Mouse (Mus musculus) forebrain, embryonic 14.5 days (tissue): Measurements from ENCODE around the gene Olfr177. TPM values are rescaled to one million over a fixed set of nuclear protein-coding genes. Genes with fewer than 3 reads are reported as not detected.

Experiments used
- ATAC-seq: fragments of 200-750 bp; cut with Nextera tagmentation; 2 replicates; pipeline ENCODE4 v1.8.0; 2017; ENCODE audit warnings: mild to moderate bottlenecking, moderate library complexity
- DNase-seq: peaks from one replicate; pipeline ENCODE4 v3.0.0-alpha.2; 2015; ENCODE audit warnings: low spot score
- H3K27ac ChIP-seq: fragments of 300-500 bp; sonication (generic); 2 replicates; pipeline ENCODE4 v1.5.1; 2014; ENCODE audit warnings: low read depth, mild to moderate bottlenecking, control low read depth, low read length, moderate library complexity
- H3K27me3 ChIP-seq: fragments of 300-500 bp; sonication (generic); replicated peaks from 2 replicates; pipeline ENCODE4 v1.6.1; 2014; ENCODE audit warnings: low read length, control low read depth, mixed read lengths; ENCODE audit not compliant: control insufficient read depth, insufficient read depth
- H3K36me3 ChIP-seq: fragments of 300-500 bp; sonication (generic); 2 replicates; pipeline ENCODE4 v1.6.1; 2014; ENCODE audit warnings: low read length, control low read depth; ENCODE audit not compliant: control insufficient read depth, insufficient read depth
- H3K4me1 ChIP-seq: fragments of 300-500 bp; sonication (generic); 2 replicates; pipeline ENCODE4 v1.6.1; 2014; ENCODE audit warnings: antibody characterized with exemption, low read length, control low read depth; ENCODE audit not compliant: control insufficient read depth, insufficient read depth
- H3K4me2 ChIP-seq: fragments of 300-500 bp; sonication (generic); 2 replicates; pipeline ENCODE4 v1.6.1; 2014; ENCODE audit warnings: mild to moderate bottlenecking, control low read depth, low read length
- H3K4me3 ChIP-seq: fragments of 300-500 bp; sonication (generic); 2 replicates; pipeline ENCODE4 v1.5.1; 2014; ENCODE audit warnings: low read depth, low read length, control low read depth
- H3K9ac ChIP-seq: fragments of 300-500 bp; sonication (generic); 2 replicates; pipeline ENCODE4 v1.6.1; 2014; ENCODE audit warnings: mild to moderate bottlenecking, low read length, control low read depth, moderate library complexity
- H3K9me3 ChIP-seq: fragments of 300-500 bp; sonication (generic); replicated peaks from 2 replicates; pipeline ENCODE4 v1.6.1; 2016; ENCODE audit warnings: low read length, control low read depth, mixed read lengths; ENCODE audit not compliant: control insufficient read depth
- WGBS: fragments of 180-500 bp; shearing (Covaris S2); extraction: QIAGEN DNeasy Blood & Tissue Kit; methylation state at CpG from one replicate; pipeline ENCODE4 v1.1.7; 2014; 5-methylcytosine and 5-hydroxymethylcytosine counted together
- polyA plus RNA-seq: library from polyadenylated mRNA; unstranded; fragments of >200 nt; fragmentation: Nextera tagmentation; extraction: Ambion mirVana; gene quantifications from 2 replicates; pipeline ENCODE4 v1.2.1, GENCODE M21; 2014

Olfr177 gene
- polyA plus RNA-seq = not detected in 2 replicates

DNA sequence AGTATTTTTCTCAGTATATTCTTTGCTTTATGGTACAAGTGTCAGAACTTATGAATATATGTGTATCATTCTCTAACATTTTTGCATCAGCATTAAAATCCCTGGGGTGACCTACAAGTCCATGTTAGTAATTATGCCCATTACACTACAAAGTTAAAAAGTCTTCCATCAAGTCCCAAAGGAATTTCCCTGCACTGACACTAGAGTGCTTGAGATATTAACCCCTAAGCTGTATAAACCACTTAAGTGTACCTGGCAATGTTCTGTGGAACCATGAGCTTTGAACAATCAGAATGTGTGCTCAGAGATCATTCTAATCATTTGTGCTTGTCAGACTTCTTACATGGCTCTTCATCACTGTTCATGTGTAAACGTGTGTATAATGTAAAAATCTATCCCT is at the start of gene Olfr177:
Gene Olfr177 (minus strand): TSS at position 101 of the 400 bp plus-strand sequence.
- WGBS = 60% methylated on average over 1 of the region's 1 CpGs
- DNase-seq (no peak), ATAC-seq (no peak)
- Histone ChIP-seq H3K4me1 (no peaks in the 10 kb centered on the region), H3K9ac (no peak within 1 kb of the TSS), H3K27me3 (no peaks in the 10 kb centered on the region), H3K4me3 (no peak within 1 kb of the TSS), H3K27ac (no peak within 1 kb of the TSS), H3K9me3 (no peaks in the 10 kb centered on the region), H3K36me3 (no peaks in the 10 kb centered on the region), H3K4me2 (no peak within 1 kb of the TSS)

GRCm38 (mm10) chr16:58891963-58892362 is 17.4 kb upstream of the Olfr177 start, which contains the start of gene Olfr178:
TSS of gene Olfr178 (minus strand) at chr16:58892063.
- Histone ChIP-seq H3K27me3 (no peaks in the 10 kb centered on the region), H3K36me3 (no peaks in the 10 kb centered on the region), H3K4me1 (no peaks in the 10 kb centered on the region), H3K9ac (no peak within 1 kb of the TSS), H3K4me2 (no peak within 1 kb of the TSS), H3K4me3 (no peak within 1 kb of the TSS), H3K27ac (no peak within 1 kb of the TSS), H3K9me3 (no peaks in the 10 kb centered on the region)
- DNase-seq (no peak), ATAC-seq (no peak)
- 95% methylated on average over 3 of the region's 3 CpGs for WGBS

DNA sequence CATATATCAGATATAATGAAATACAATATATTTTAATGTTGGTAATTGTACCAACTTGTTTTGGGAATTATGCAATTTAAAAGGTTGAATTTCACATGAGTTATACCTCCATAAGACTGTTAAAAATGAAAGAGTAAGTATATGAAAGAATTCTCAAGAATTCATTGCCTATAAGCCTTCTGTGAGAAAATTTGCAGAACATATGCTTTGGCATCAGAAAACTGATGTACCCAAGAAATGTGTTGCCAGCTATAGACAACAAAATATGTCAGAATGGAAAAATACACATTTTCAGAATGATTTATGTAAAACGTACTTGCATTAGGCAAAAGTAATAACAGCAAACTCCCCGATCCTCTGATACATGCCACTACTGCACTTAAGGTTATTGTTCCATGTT is 9.8 kb upstream of the Olfr177 start:
- no peak for ATAC-seq
- no peaks in the 10 kb centered on the region for H3K4me1 ChIP-seq

DNA sequence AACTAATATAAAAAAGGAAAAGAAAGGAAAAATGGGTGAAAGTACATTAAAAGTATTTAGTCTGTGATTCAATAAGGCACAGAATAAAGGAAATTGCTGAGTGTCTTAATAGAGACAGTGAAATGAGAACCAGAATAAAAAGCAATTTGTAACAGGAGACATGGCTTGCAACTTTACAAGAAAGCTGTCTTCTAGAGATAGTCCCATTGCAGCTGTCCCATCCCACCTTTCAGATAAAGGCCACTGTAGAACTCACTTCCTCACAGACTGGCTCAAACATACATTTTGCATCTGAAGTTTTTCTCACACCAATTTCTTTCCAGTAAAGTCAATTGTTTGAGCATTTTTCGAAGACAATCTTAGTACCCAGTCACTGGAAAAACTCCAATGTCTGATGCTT is 13.1 kb downstream of the Olfr177 start:
- Histone ChIP-seq H3K4me2 (no peak overlapping the region), H3K9me3 (no peaks in the 10 kb centered on the region), H3K27ac (no peak overlapping the region), H3K27me3 (no peaks in the 10 kb centered on the region), H3K4me1 (no peaks in the 10 kb centered on the region), H3K4me3 (no peak overlapping the region), H3K36me3 (no peaks in the 10 kb centered on the region), H3K9ac (no peak overlapping the region)
- DNase-seq (no peak), ATAC-seq (no peak)
- WGBS = 81% methylated on average over 1 of the region's 1 CpGs

More for the DNA sequence above, 9.8 kb upstream of the Olfr177 start:
- Histone ChIP-seq H3K4me3 (no peak overlapping the region), H3K27ac (no peak overlapping the region), H3K9ac (no peak overlapping the region), H3K9me3 (no peaks in the 10 kb centered on the region), H3K27me3 (no peaks in the 10 kb centered on the region), H3K4me2 (no peak overlapping the region), H3K36me3 (no peaks in the 10 kb centered on the region)
- DNase-seq = no peak
- 94% methylated on average over 2 of the region's 2 CpGs for WGBS

- ATAC-seq (no peak), DNase-seq (no peak)
- H3K4me2 ChIP-seq = no peak overlapping the region
- no peak overlapping the region for H3K9ac ChIP-seq
- H3K4me3 ChIP-seq = no peak overlapping the region
- H3K9me3 ChIP-seq = no peaks in the 10 kb centered on the region
- H3K4me1 ChIP-seq = no peaks in the 10 kb centered on the region
- H3K36me3 ChIP-seq = no peaks in the 10 kb centered on the region
- H3K27ac ChIP-seq = no peak overlapping the region
- no peaks in the 10 kb centered on the region for H3K27me3 ChIP-seq
- 93% methylated on average over 2 of the region's 2 CpGs for WGBS
Measured at GRCm38 (mm10) chr16:58860032-58860737, 14.4 kb downstream of the Olfr177 start.

DNA sequence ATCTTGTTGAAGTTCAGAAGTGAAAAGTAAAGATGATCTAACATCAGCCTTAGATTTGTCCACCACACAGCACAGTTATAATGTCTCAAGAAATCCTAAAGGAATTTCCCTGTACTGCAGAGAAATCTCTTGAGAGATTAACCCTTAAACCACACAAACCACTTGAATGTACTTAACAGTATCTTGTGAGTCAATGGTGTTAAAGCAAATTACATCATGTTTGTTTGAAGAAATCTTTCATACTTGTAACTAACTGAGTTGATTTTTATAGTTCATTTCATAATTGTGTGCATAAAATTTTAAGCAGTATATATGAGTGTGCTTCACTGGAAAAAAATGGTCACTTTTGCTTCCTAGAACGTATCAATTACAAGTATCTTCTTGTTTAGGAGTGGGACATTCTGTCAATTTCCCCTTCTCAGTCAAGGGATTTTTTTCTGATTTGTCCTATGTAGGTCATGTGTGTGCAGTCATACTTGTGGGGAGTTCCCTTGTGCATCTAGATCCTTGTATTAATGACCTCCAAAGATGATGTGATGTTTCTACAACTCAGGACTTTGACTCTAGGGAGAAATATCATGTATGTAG is 47.7 kb downstream of the Olfr177 start, which contains the start of gene Olfr175-ps1:
Gene Olfr175-ps1 (minus strand): TSS at position 51 of the 588 bp plus-strand sequence.
- DNase-seq = no peak
- no peak within 1 kb of the TSS for H3K4me2 ChIP-seq
- no peak within 1 kb of the TSS for H3K27ac ChIP-seq
- H3K36me3 ChIP-seq = no peaks in the 10 kb centered on the region
- 89% methylated on average over 1 of the region's 1 CpGs for WGBS
- no peaks in the 10 kb centered on the region for H3K27me3 ChIP-seq
- no peak within 1 kb of the TSS for H3K9ac ChIP-seq
- no peaks in the 10 kb centered on the region for H3K9me3 ChIP-seq
- H3K4me3 ChIP-seq = no peak within 1 kb of the TSS
- ATAC-seq = no peak
- H3K4me1 ChIP-seq = no peaks in the 10 kb centered on the region

Other genes starting within 250 kb of the Olfr177 start
- gene E330017A01Rik, start 236.0 kb downstream of the Olfr177 start, polyA plus RNA-seq = not detected in 2 replicates
- 8.9 and 9.1 TPM in 2 replicates for gene Cpox, start 204.5 kb downstream of the Olfr177 start, polyA plus RNA-seq
- not detected in 2 replicates for gene Gpr15, start 155.7 kb downstream of the Olfr177 start, polyA plus RNA-seq
- 134 and 145 TPM in 2 replicates for gene Cldnd1, start 146.9 kb downstream of the Olfr177 start, polyA plus RNA-seq
- gene Olfr172, start 111.6 kb downstream of the Olfr177 start, polyA plus RNA-seq = not detected in 2 replicates
- gene Olfr173, start 74.5 kb downstream of the Olfr177 start, polyA plus RNA-seq = not detected in 2 replicates
- gene Olfr175-ps1, start 48.0 kb downstream of the Olfr177 start, polyA plus RNA-seq = not detected in 2 replicates
- not detected in 2 replicates for gene Olfr178, start 17.3 kb upstream of the Olfr177 start, polyA plus RNA-seq
- gene Olfr181, start 54.0 kb upstream of the Olfr177 start, polyA plus RNA-seq = not detected in 2 replicates
- gene Olfr180, start 54.6 kb upstream of the Olfr177 start, polyA plus RNA-seq = not detected in 2 replicates
- gene Olfr183, start 120.6 kb upstream of the Olfr177 start, polyA plus RNA-seq = not detected in 2 replicates
- gene Olfr186, start 155.5 kb upstream of the Olfr177 start, polyA plus RNA-seq = not detected in 2 replicates
- gene Olfr187, start 165.0 kb upstream of the Olfr177 start, polyA plus RNA-seq = not detected in 2 replicates
- not detected in 2 replicates for gene Olfr190, start 203.2 kb upstream of the Olfr177 start, polyA plus RNA-seq
- not detected in 2 replicates for gene Olfr191, start 215.1 kb upstream of the Olfr177 start, polyA plus RNA-seq
- gene Olfr193, start 237.1 kb upstream of the Olfr177 start, polyA plus RNA-seq = not detected in 2 replicates
- gene Olfr194, start 246.3 kb upstream of the Olfr177 start, polyA plus RNA-seq = not detected in 2 replicates